Mouse (Mus musculus): ENCODE measurements around the gene Acacb.

Gene Acacb

GRCm38 (mm10) chr5:114137481-114138276 is 8.7 kb upstream of the Acacb start:
- DNase-seq = no peak

GRCm38 (mm10) chr5:114138277-114139164 is 7.8 kb upstream of the Acacb start:
- peak; percentile 34 to 66 for DNase-seq

- peak; percentile 84 to 91 for DNase-seq
Measured at GRCm38 (mm10) chr5:114139175-114139574, 7.2 kb upstream of the Acacb start.

- DNase-seq = no peak
Measured at GRCm38 (mm10) chr5:114147043-114147972, 973 bp downstream of the Acacb start.

- DNase-seq = no peak
Measured at GRCm38 (mm10) chr5:114152359-114153092, 6.2 kb downstream of the Acacb start.

GRCm38 (mm10) chr5:114153490-114153889 is 7.2 kb downstream of the Acacb start:
- peak; percentile 48 to 57 for DNase-seq

GRCm38 (mm10) chr5:114154765-114155164 is 8.4 kb downstream of the Acacb start:
- no peak for DNase-seq

- DNase-seq = peak; percentile 34 to 41
Measured at GRCm38 (mm10) chr5:114155168-114155933, 9.0 kb downstream of the Acacb start.

- no peak for DNase-seq
Measured at GRCm38 (mm10) chr5:114157236-114157635, 10.9 kb downstream of the Acacb start.

- DNase-seq = no peak
Measured at GRCm38 (mm10) chr5:114161424-114161823, 15.1 kb downstream of the Acacb start.

- DNase-seq = no peak
Measured at GRCm38 (mm10) chr5:114162106-114162815, 15.9 kb downstream of the Acacb start.

GRCm38 (mm10) chr5:114163117-114163696 is 16.9 kb downstream of the Acacb start:
- DNase-seq = no peak

GRCm38 (mm10) chr5:114170345-114170744 is 24.0 kb downstream of the Acacb start:
- DNase-seq = no peak

GRCm38 (mm10) chr5:114172936-114173335 is 26.6 kb downstream of the Acacb start:
- DNase-seq = no peak

GRCm38 (mm10) chr5:114173458-114173857 is 27.1 kb downstream of the Acacb start:
- no peak for DNase-seq

- no peak for DNase-seq
Measured at GRCm38 (mm10) chr5:114173877-114174581, 27.7 kb downstream of the Acacb start.

- peak; percentile 82 to 86 for DNase-seq
Measured at GRCm38 (mm10) chr5:114174639-114175038, 28.3 kb downstream of the Acacb start.

- DNase-seq = peak; percentile 99
Measured at GRCm38 (mm10) chr5:114175596-114176171, 29.3 kb downstream of the Acacb start.
